Mouse (Mus musculus) lung, adult 2 months (tissue): Measurements from ENCODE around the gene Zfp641. TPM values are rescaled to one million over a fixed set of nuclear protein-coding genes. Genes with fewer than 3 reads are reported as not detected.

Experiments
- DNase-seq: peaks from one replicate; pipeline ENCODE4 v3.0.0; 2022
- H3K4me1 ChIP-seq: fragments of 200-500 bp; 2 replicates; pipeline ENCODE4 v1.6.1; 2011; ENCODE audit warnings: low read length; ENCODE audit not compliant: control insufficient read depth, insufficient read depth
- H3K4me3 ChIP-seq: fragments of 200-500 bp; replicated peaks from 2 replicates; pipeline ENCODE3; 2011; ENCODE audit warnings: low read depth, mild to moderate bottlenecking, control low read depth, low read length; ENCODE audit errors: extremely low read depth
- CTCF ChIP-seq: fragments of 200-500 bp; IDR thresholded peaks from 2 replicates; pipeline ENCODE4 v1.5.1; 2011; ENCODE audit warnings: mild to moderate bottlenecking, low read length, control low read depth; ENCODE audit not compliant: insufficient read depth
- POLR2A ChIP-seq: fragments of 200-500 bp; IDR thresholded peaks from 2 replicates; pipeline ENCODE4 v1.6.1; 2011; ENCODE audit warnings: low read depth, mild to moderate bottlenecking, control low read depth, low read length, borderline replicate concordance; ENCODE audit errors: extremely low read depth
- WGBS: fragments of 180-500 bp; shearing (Covaris S2); methylation state at CpG from one replicate; pipeline ENCODE4 v1.1.7; 2018; 5-methylcytosine and 5-hydroxymethylcytosine counted together
- polyA plus RNA-seq: library from polyadenylated mRNA; depleted of rRNA; stranded (reverse); fragments of >200 nt; gene quantifications from 2 replicates; pipeline ENCODE4 v1.2.3, GENCODE M21; 2012; rRNA removed

Zfp641 gene
- polyA plus RNA-seq, 1 experiment, result 9.6 TPM

DNA sequence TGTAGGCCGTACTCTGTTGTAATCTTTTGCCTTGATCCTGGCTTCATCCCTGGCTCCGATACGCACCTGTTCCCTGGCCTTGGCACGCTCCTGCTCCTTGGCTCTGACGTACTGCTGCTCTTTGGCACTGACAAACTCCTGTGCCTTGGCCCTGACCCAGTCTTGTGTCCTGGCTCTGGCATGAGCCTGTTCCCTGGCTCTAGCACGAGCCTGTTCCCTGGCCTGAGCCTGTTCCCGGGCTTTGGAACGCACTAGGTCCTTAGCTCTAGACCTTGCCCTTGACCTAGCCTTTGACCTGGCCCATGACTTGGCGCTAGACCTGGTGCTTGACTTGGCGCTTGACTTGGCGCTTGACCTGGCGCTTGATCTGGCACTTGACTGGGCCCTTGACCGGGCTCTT lies 39.7 kb downstream of the Zfp641 start:
- Histone ChIP-seq H3K4me3 (no peak overlapping the region), H3K4me1 (no peaks in the 10 kb centered on the region)
- DNase-seq, result peak; percentile 3
- TF ChIP-seq POLR2A, result no peak
- no peak for TF ChIP-seq CTCF
- 76% methylated on average over 13 of the region's 13 CpGs for WGBS

Other genes starting within 250 kb of the Zfp641 start
- 19.8 and 54.0 TPM in 2 replicates for gene Pfkm, start 203.6 kb downstream of the Zfp641 start, polyA plus RNA-seq
- gene Senp1, start 202.4 kb downstream of the Zfp641 start, polyA plus RNA-seq, result 8.7 and 13.1 TPM in 2 replicates
- 32.0 and 40.0 TPM in 2 replicates for gene Asb8, start 130.5 kb downstream of the Zfp641 start, polyA plus RNA-seq
- gene Ccdc184, start 129.0 kb downstream of the Zfp641 start, polyA plus RNA-seq, result 4.9 and 5.0 TPM in 2 replicates
- gene Olfr288, start 100.6 kb downstream of the Zfp641 start, polyA plus RNA-seq, result not detected in 2 replicates
- not detected in 2 replicates for gene Gm44579, start 75.2 kb downstream of the Zfp641 start, polyA plus RNA-seq
- gene Olfr287, start 75.1 kb downstream of the Zfp641 start, polyA plus RNA-seq, result not detected in 2 replicates
- not detected in 2 replicates for gene Olfr286, start 61.7 kb downstream of the Zfp641 start, polyA plus RNA-seq
- not detected in 2 replicates for gene H1fnt, start 38.9 kb downstream of the Zfp641 start, polyA plus RNA-seq
- not detected in 2 replicates for gene Olfr285, start 21.2 kb upstream of the Zfp641 start, polyA plus RNA-seq
- gene Olfr284, start 44.8 kb upstream of the Zfp641 start, polyA plus RNA-seq, result not detected in 2 replicates
- gene Olfr283, start 84.8 kb upstream of the Zfp641 start, polyA plus RNA-seq, result not detected in 2 replicates
- gene Olfr282, start 135.1 kb upstream of the Zfp641 start, polyA plus RNA-seq, result not detected in 2 replicates
- not detected in 2 replicates for gene Olfr281, start 156.4 kb upstream of the Zfp641 start, polyA plus RNA-seq
- gene OR5BS1P, start 173.7 kb upstream of the Zfp641 start, polyA plus RNA-seq, result 0.03 and 0.05 TPM in 2 replicates
- gene Lalba, start 186.6 kb upstream of the Zfp641 start, polyA plus RNA-seq, result 0.39 TPM in 1 of 2 replicates, not detected in the other
- gene Olfr279, start 196.2 kb upstream of the Zfp641 start, polyA plus RNA-seq, result 0.12 and 0.13 TPM in 2 replicates
- gene Kansl2, start 238.1 kb upstream of the Zfp641 start, polyA plus RNA-seq, result 26.7 and 32.1 TPM in 2 replicates